Mouse (Mus musculus) testis, adult 2 months (tissue): ENCODE data around the gene Aim2.

Experiments
- CTCF ChIP-seq: fragments of 200-500 bp; IDR thresholded peaks from 2 replicates; pipeline ENCODE4 v1.5.1; 2012; ENCODE audit warnings: low read depth, mild to moderate bottlenecking, inconsistent platforms, low read length, moderate library complexity; ENCODE audit not compliant: control insufficient read depth, insufficient read depth, insufficient replicate concordance
- POLR2A ChIP-seq: fragments of 200-500 bp; IDR thresholded peaks from 2 replicates; pipeline ENCODE4 v1.6.1; 2012; ENCODE audit warnings: low read depth, mild to moderate bottlenecking, inconsistent platforms, low read length, moderate library complexity; ENCODE audit not compliant: control insufficient read depth

DNA sequence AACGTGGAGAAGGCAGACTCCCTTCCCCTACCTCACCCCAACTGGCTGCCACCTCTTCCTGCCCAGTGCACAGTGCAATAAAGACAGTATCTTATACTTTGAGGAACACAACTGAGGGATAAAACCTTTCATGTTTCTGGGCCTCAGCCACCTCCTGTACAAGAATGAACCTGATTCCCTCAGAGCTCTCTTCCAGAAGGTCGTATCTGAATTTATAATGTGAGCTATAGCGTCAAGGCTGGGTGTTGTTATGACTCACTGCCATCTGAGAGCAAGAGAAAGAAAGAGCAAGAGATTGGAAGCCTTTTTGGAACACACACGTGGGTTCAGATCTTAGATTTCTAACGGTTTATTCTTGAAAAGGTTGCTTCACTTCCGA is 28.4 kb upstream of the Aim2 start:
- TF ChIP-seq CTCF = no peak
- TF ChIP-seq POLR2A = no peak
